ENCODE assay signal across 11 mouse cellular contexts in the genomic region with DNA sequence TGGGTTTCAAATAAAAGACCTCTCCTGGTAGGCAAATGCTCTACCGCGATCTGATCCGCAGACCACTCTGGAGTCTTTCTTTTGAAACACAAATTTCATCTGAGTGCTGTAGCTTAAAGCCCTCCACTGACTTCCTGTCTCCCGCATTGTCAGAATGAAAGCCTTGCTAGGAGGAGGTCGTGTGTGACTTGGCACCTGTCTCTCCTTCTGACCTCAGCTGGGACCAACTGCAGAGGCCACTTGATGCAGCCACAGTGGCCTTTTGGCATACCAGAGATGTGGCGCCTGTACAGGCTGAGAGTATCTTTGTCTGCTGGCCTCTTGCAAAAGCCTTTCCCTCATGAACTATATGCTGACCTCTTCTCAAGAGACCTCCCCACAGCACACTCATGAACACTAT. TPM values are rescaled to one million over a fixed set of nuclear protein-coding genes. Genes with fewer than 3 reads are reported as not detected.
A peak's percentile ranks its signal among the peaks of the same experiment; 100 is the strongest.
DNase-seq lines count a peak whose midpoint lies in the region; ATAC-seq and TF ChIP-seq lines count a peak whose summit lies in the region.
"Had no signal": no experiment of that assay in that cellular context is flagged by ENCODE, and none has a peak within 500 bp of the region (broad histone marks: within the 10 kb centered on the region; RNA-seq: fewer than 3 reads in every experiment).

No protein-coding gene starts in this region.

- H3K9me3 ChIP-seq in hindbrain, embryonic 10.5 days, result no peaks in the 10 kb centered on the region
- no peaks in the 10 kb centered on the region for H3K9me3 ChIP-seq in hindbrain, embryonic 11.5 days (ENCODE audit: control insufficient read depth, low read length)
- H3K9me3 ChIP-seq: intestine, embryonic 15.5 days had no signal

- H3K27me3 ChIP-seq in hindbrain, embryonic 10.5 days (ENCODE audit: insufficient read depth, poor library complexity, severe bottlenecking), result no peaks in the 10 kb centered on the region
- H3K27me3 ChIP-seq in hindbrain, embryonic 11.5 days (ENCODE audit: control insufficient read depth, insufficient read depth, low read length), result no peaks in the 10 kb centered on the region
- no peaks in the 10 kb centered on the region for H3K27me3 ChIP-seq in myocyte (ENCODE audit: control insufficient read depth, insufficient read depth, insufficient read length)
- H3K27me3 ChIP-seq: intestine, embryonic 15.5 days; Patski had no signal

- no peaks in the 10 kb centered on the region for H3K36me3 ChIP-seq in hindbrain, embryonic 10.5 days
- H3K36me3 ChIP-seq in hindbrain, embryonic 11.5 days (ENCODE audit: control insufficient read depth, insufficient read depth, low read length), result no peaks in the 10 kb centered on the region
- H3K36me3 ChIP-seq in myocyte (ENCODE audit: control insufficient read depth, insufficient read depth), result no peaks in the 10 kb centered on the region
- H3K36me3 ChIP-seq: intestine, embryonic 15.5 days had no signal

- no peak for ATAC-seq in hindbrain, embryonic 11.5 days (ENCODE audit: low FRiP score)
- ATAC-seq: intestine, embryonic 15.5 days; Patski had no signal

- DNase-seq in hindbrain, embryonic 10.5 days (ENCODE audit: low spot score), result peak; percentile 24
- no peak for DNase-seq in hindbrain, embryonic 11.5 days (ENCODE audit: low spot score)
- peak; percentile 49 for DNase-seq in thymus, postnatal 0 days (ENCODE audit: low spot score)
- DNase-seq in thymus, postnatal 25 days, result no peak
- DNase-seq in right cerebral cortex, postnatal 25 days, result no peak
- DNase-seq in spleen, postnatal 4 days (ENCODE audit: low spot score in 2 of 2), result no peak
- DNase-seq: spleen, adult 18-20 months had no signal

- no peak overlapping the region for H3K4me2 ChIP-seq in hindbrain, embryonic 11.5 days (replicated peaks; ENCODE audit: low read depth, low read length)
- no peak overlapping the region for H3K4me2 ChIP-seq in myocyte (ENCODE audit: low read depth)
- H3K4me2 ChIP-seq: intestine, embryonic 15.5 days had no signal

- H3ac ChIP-seq in myocyte (ENCODE audit: control insufficient read depth, insufficient read length), result no peak overlapping the region

- H3K9ac ChIP-seq in hindbrain, embryonic 11.5 days (ENCODE audit: low read depth, low read length), result no peak overlapping the region
- H3K9ac ChIP-seq: intestine, embryonic 15.5 days had no signal

- no peak overlapping the region for H3K4me3 ChIP-seq in hindbrain, embryonic 10.5 days
- no peak overlapping the region for H3K4me3 ChIP-seq in hindbrain, embryonic 11.5 days (ENCODE audit: low read depth, low read length)
- no peak overlapping the region for H3K4me3 ChIP-seq in brown adipose tissue, adult 24 weeks (ENCODE audit: insufficient read depth, low read depth, low read length)
- no peak overlapping the region for H3K4me3 ChIP-seq in myocyte
- H3K4me3 ChIP-seq: intestine, embryonic 15.5 days had no signal

- WGBS in hindbrain, embryonic 10.5 days, result 12% methylated on average over 6 of the region's 6 CpGs
- WGBS in hindbrain, embryonic 11.5 days, result 14% methylated on average over 6 of the region's 6 CpGs

- peaks cover 25% of the 10 kb centered on the region for H3K4me1 ChIP-seq in hindbrain, embryonic 10.5 days (replicated peaks)
- no peaks in the 10 kb centered on the region; the same call in 1 of the 2 replicates for H3K4me1 ChIP-seq in hindbrain, embryonic 11.5 days (replicated peaks; ENCODE audit: control insufficient read depth, insufficient read depth, low read length)
- H3K4me1 ChIP-seq in brown adipose tissue, adult 24 weeks (ENCODE audit: control insufficient read depth, insufficient read depth, insufficient read length, low read length), result peaks cover 25% of the 10 kb centered on the region
- H3K4me1 ChIP-seq: intestine, embryonic 15.5 days had no signal

- no peak for TF ChIP-seq POLR2A in myocyte (IDR thresholded peaks at IDR 0.05; ENCODE audit: insufficient read length, low read depth)

- no peak overlapping the region; the same call in 1 of the 2 replicates for H3K27ac ChIP-seq in hindbrain, embryonic 10.5 days
- H3K27ac ChIP-seq in hindbrain, embryonic 11.5 days (ENCODE audit: low read depth, low read length), result no peak overlapping the region
- H3K27ac ChIP-seq in brown adipose tissue, adult 24 weeks (replicated peaks; ENCODE audit: low read depth, low read length), result peak overlapping the region; percentile 95
- H3K27ac ChIP-seq: intestine, embryonic 15.5 days had no signal

- peaks cover 78% of the 10 kb centered on the region for H3K79me2 ChIP-seq in myocyte (ENCODE audit: control insufficient read depth, insufficient read depth)

TF ChIP-seq in myocyte, 11 proteins besides CTCF, POLR2A, EP300 and RAD21:
- TF ChIP-seq TCF12 (IDR thresholded peaks at IDR 0.05; ENCODE audit: insufficient read depth, poor library complexity, severe bottlenecking) (peak; percentile 50), MYOG (IDR thresholded peaks at IDR 0.05; ENCODE audit: control insufficient read depth in 1 of 3, insufficient read depth in 1 of 3, insufficient read length in 2 of 3, low read depth in 2 of 3) (peak; percentile 74 to 96 (median 76)), USF1 (IDR thresholded peaks at IDR 0.05; ENCODE audit: low read depth) (no peak), TCF3 (IDR thresholded peaks at IDR 0.05; ENCODE audit: insufficient read length, low read depth) (peak; percentile 26), POLR2AphosphoS2 (IDR thresholded peaks at IDR 0.05; ENCODE audit: insufficient read length, low read depth) (no peak), CEBPB (IDR thresholded peaks at IDR 0.05; ENCODE audit: insufficient read depth, poor library complexity, severe bottlenecking) (no peak), REST (IDR thresholded peaks at IDR 0.05; ENCODE audit: insufficient read depth, insufficient read length) (no peak), MYOD1 (IDR thresholded peaks at IDR 0.05; ENCODE audit: control insufficient read depth in 1 of 3, insufficient read length in 2 of 3, low read depth in 2 of 3) (peak in 2 of 3 experiments; percentile 76 to 90)

RNA-seq across cellular contexts. Expression of a gene that starts 19.0 kb away (rescaled TPM):
- 24.2 and 29.1 TPM in 2 replicates for polyA plus RNA-seq in hindbrain, embryonic 10.5 days (2016; fragmentation: Nextera tagmentation; extraction: Ambion mirVana)
- 18.2 and 22.6 TPM in 2 replicates for polyA plus RNA-seq in hindbrain, embryonic 11.5 days (2014; fragmentation: Nextera tagmentation; extraction: Ambion mirVana)
- polyA plus RNA-seq in thymus, postnatal 0 days (2015; fragmentation: Nextera tagmentation; extraction: Ambion mirVana), result 24.2 and 24.5 TPM in 2 replicates
- 590 and 641 TPM in 2 replicates for polyA plus RNA-seq in brown adipose tissue, adult 24 weeks (2012; ENCODE audit: insufficient read depth, insufficient read length, missing spikeins)
- 11.1 TPM for polyA plus RNA-seq in myocyte (2012; fragmentation: generic; extraction: Trizol)

Comparison
In these comparisons a context has a peak if more than half of its experiments do, and no peak if none do; other contexts are left out.
1. DNase-seq: peak in hindbrain, embryonic 10.5 days (single experiment) and thymus, postnatal 0 days (single experiment); none in hindbrain, embryonic 11.5 days (single experiment), thymus, postnatal 25 days (single experiment), right cerebral cortex, postnatal 25 days (single experiment) and spleen, postnatal 4 days (0 of 2).
2. RNA of a gene that starts 19.0 kb away (polyA plus RNA-seq): 590 to 641 TPM in brown adipose tissue, adult 24 weeks; 24.2 to 24.5 TPM in thymus, postnatal 0 days, 24.2 to 29.1 TPM in hindbrain, embryonic 10.5 days, 18.2 to 22.6 TPM in hindbrain, embryonic 11.5 days and 11.1 TPM in myocyte (single experiment); every median in the first group is over 10 times any median in the second.